ENCODE assay signal across 15 mouse cellular contexts in the genomic region with DNA sequence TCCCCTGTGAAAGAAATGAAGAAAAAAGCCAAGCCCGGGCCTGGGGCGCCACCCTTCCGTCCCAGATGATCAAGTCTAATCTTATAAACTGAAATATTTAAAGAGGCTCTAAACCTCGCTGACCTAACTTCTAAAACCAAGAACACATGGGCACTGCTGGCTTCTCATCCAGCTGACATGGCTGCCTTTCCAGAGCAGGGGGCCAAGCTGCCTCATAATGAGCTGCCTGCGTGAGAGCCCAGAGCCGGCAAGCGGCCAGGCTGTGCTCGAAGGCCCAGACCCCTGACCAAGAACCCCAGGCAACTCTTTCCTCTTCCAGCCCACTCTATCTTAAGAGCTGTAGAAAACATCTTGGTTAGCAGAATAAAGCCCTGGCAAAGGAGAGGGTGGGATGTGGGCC.
A peak's percentile ranks its signal among the peaks of the same experiment; 100 is the strongest.
DNase-seq lines count a peak whose midpoint lies in the region; ATAC-seq and TF ChIP-seq lines count a peak whose summit lies in the region.
"Had no signal": no experiment of that assay in that cellular context is flagged by ENCODE, and none has a peak within 500 bp of the region (broad histone marks: within the 10 kb centered on the region; RNA-seq: fewer than 3 reads in every experiment).

No protein-coding gene starts in this region.

- no peak overlapping the region for H3K9ac ChIP-seq in neural tube, embryonic 13.5 days
- H3K9ac ChIP-seq in hindbrain, postnatal 0 days (replicated peaks; ENCODE audit: low read length) = no peak overlapping the region
- no peak overlapping the region for H3K9ac ChIP-seq in midbrain, postnatal 0 days (replicated peaks; ENCODE audit: low read length, poor library complexity, severe bottlenecking)
- H3K9ac ChIP-seq: heart, embryonic 15.5 days; kidney, embryonic 15.5 days had no signal

- H3K4me3 ChIP-seq in neural tube, embryonic 13.5 days = no peak overlapping the region
- no peak overlapping the region for H3K4me3 ChIP-seq in hindbrain, postnatal 0 days (ENCODE audit: low read length)
- H3K4me3 ChIP-seq in midbrain, postnatal 0 days (ENCODE audit: low read depth, low read length) = no peak overlapping the region
- H3K4me3 ChIP-seq in heart, embryonic 10.5 days = no peak overlapping the region
- H3K4me3 ChIP-seq: heart, embryonic 15.5 days; kidney, embryonic 15.5 days had no signal

- ATAC-seq in neural tube, embryonic 13.5 days (ENCODE audit: low read depth) = no peak
- no peak for ATAC-seq in hindbrain, postnatal 0 days
- no peak for ATAC-seq in midbrain, postnatal 0 days (ENCODE audit: low FRiP score)
- ATAC-seq: Patski had no signal

- DNase-seq in cerebellum, postnatal 10 days = peak; percentile 66 to 76
- no peak for DNase-seq in cerebellum, postnatal 36 days
- DNase-seq in neural tube, embryonic 10.5 days (ENCODE audit: extremely low spot score, low spot score) = no peak
- peak; percentile 62 for DNase-seq in hindbrain, postnatal 0 days (ENCODE audit: low spot score)
- no peak for DNase-seq in midbrain, postnatal 0 days (ENCODE audit: low spot score)
- DNase-seq in heart, embryonic 10.5 days (ENCODE audit: low spot score) = no peak
- no peak for DNase-seq in adrenal gland, adult 2 months
- DNase-seq: cerebellum, adult 2 months; lung, adult 18-20 months; spleen, adult 18-20 months had no signal

- peak overlapping the region; percentile 33; the same call in 1 of the 2 replicates for H3K27ac ChIP-seq in neural tube, embryonic 13.5 days (replicated peaks)
- H3K27ac ChIP-seq in hindbrain, postnatal 0 days = peak overlapping the region; percentile 32; the same call in 1 of the 2 replicates
- H3K27ac ChIP-seq in midbrain, postnatal 0 days (ENCODE audit: low read depth, low read length) = peak overlapping the region; percentile 47; the same call in 1 of the 2 replicates
- no peak overlapping the region for H3K27ac ChIP-seq in heart, embryonic 10.5 days
- H3K27ac ChIP-seq: heart, embryonic 15.5 days; kidney, embryonic 15.5 days had no signal

- WGBS in neural tube, embryonic 13.5 days = 75% methylated on average over 8 of the region's 8 CpGs
- WGBS in hindbrain, postnatal 0 days = 54% methylated on average over 8 of the region's 8 CpGs
- 56% methylated on average over 8 of the region's 8 CpGs for WGBS in midbrain, postnatal 0 days
- WGBS in heart, embryonic 10.5 days = 78% methylated on average over 8 of the region's 8 CpGs

- H3K9me3 ChIP-seq in neural tube, embryonic 13.5 days = no peaks in the 10 kb centered on the region
- no peaks in the 10 kb centered on the region for H3K9me3 ChIP-seq in hindbrain, postnatal 0 days (ENCODE audit: low read length)
- no peaks in the 10 kb centered on the region for H3K9me3 ChIP-seq in midbrain, postnatal 0 days (ENCODE audit: low read length)
- H3K9me3 ChIP-seq in heart, embryonic 10.5 days = no peaks in the 10 kb centered on the region
- H3K9me3 ChIP-seq: heart, embryonic 15.5 days; kidney, embryonic 15.5 days had no signal

- peaks cover 63% of the 10 kb centered on the region for H3K4me1 ChIP-seq in neural tube, embryonic 13.5 days (replicated peaks)
- H3K4me1 ChIP-seq in hindbrain, postnatal 0 days (ENCODE audit: insufficient read depth, low read length) = peaks cover 38% of the 10 kb centered on the region
- peaks cover 5% of the 10 kb centered on the region; the same call in 1 of the 2 replicates for H3K4me1 ChIP-seq in midbrain, postnatal 0 days (ENCODE audit: insufficient read depth, low read length)
- H3K4me1 ChIP-seq in heart, embryonic 10.5 days = peaks cover 30% of the 10 kb centered on the region

- H3K27me3 ChIP-seq in neural tube, embryonic 13.5 days = no peaks in the 10 kb centered on the region
- no peaks in the 10 kb centered on the region for H3K27me3 ChIP-seq in hindbrain, postnatal 0 days (ENCODE audit: insufficient read depth, low read length)
- H3K27me3 ChIP-seq in midbrain, postnatal 0 days (ENCODE audit: insufficient read depth, low read length) = no peaks in the 10 kb centered on the region
- peaks cover 11% of the 10 kb centered on the region; the same call in 1 of the 2 replicates for H3K27me3 ChIP-seq in heart, embryonic 10.5 days (ENCODE audit: insufficient read depth, poor library complexity, severe bottlenecking)
- H3K27me3 ChIP-seq: CH12.LX; heart, embryonic 15.5 days; kidney, embryonic 15.5 days; Patski had no signal

- H3K4me2 ChIP-seq in neural tube, embryonic 13.5 days = no peak overlapping the region
- no peak overlapping the region for H3K4me2 ChIP-seq in hindbrain, postnatal 0 days (ENCODE audit: low read depth, low read length)
- no peak overlapping the region for H3K4me2 ChIP-seq in midbrain, postnatal 0 days (ENCODE audit: low read depth, low read length, poor library complexity, severe bottlenecking)
- H3K4me2 ChIP-seq: heart, embryonic 15.5 days; kidney, embryonic 15.5 days had no signal

- TF ChIP-seq CTCF in hindbrain, postnatal 0 days (IDR thresholded peaks at IDR 0.05; ENCODE audit: low read depth) = no peak
- TF ChIP-seq CTCF in midbrain, postnatal 0 days (IDR thresholded peaks at IDR 0.05) = no peak

- H3K36me3 ChIP-seq in neural tube, embryonic 13.5 days = peaks cover 30% of the 10 kb centered on the region
- H3K36me3 ChIP-seq in hindbrain, postnatal 0 days (ENCODE audit: insufficient read depth, low read length) = peaks cover 15% of the 10 kb centered on the region; the same call in 1 of the 2 replicates
- peaks cover 18% of the 10 kb centered on the region for H3K36me3 ChIP-seq in midbrain, postnatal 0 days (ENCODE audit: insufficient read depth, low read length)
- H3K36me3 ChIP-seq in heart, embryonic 10.5 days = peaks cover 9% of the 10 kb centered on the region

Comparison
In these comparisons a context has a peak if more than half of its experiments do, and no peak if none do; other contexts are left out.
1. DNase-seq: peak in cerebellum, postnatal 10 days (2 of 2) and hindbrain, postnatal 0 days (single experiment); none in cerebellum, postnatal 36 days (0 of 2), neural tube, embryonic 10.5 days (single experiment), midbrain, postnatal 0 days (single experiment), heart, embryonic 10.5 days (single experiment) and adrenal gland, adult 2 months (single experiment).